Mouse (Mus musculus) testis, adult 2 months (tissue): ENCODE measurements around the gene Olfr1320.

Experiments
- CTCF ChIP-seq: fragments of 200-500 bp; IDR thresholded peaks from 2 replicates; pipeline ENCODE4 v1.5.1; 2012; ENCODE audit warnings: low read depth, mild to moderate bottlenecking, inconsistent platforms, low read length, moderate library complexity; ENCODE audit not compliant: control insufficient read depth, insufficient read depth, insufficient replicate concordance
- POLR2A ChIP-seq: fragments of 200-500 bp; IDR thresholded peaks from 2 replicates; pipeline ENCODE4 v1.6.1; 2012; ENCODE audit warnings: low read depth, mild to moderate bottlenecking, inconsistent platforms, low read length, moderate library complexity; ENCODE audit not compliant: control insufficient read depth

- TF ChIP-seq CTCF: no peak
- TF ChIP-seq POLR2A: no peak
Observed at GRCm38 (mm10) chrX:49627566-49627965, 44.6 kb upstream of the Olfr1320 start.
